Mouse (Mus musculus): ENCODE data around the gene Sema6c. TPM values are rescaled to one million over a fixed set of nuclear protein-coding genes. Genes with fewer than 3 reads are reported as not detected.

Gene Sema6c
- polyA plus RNA-seq, 1 experiment from 2014 or later: 5.8 TPM

DNA sequence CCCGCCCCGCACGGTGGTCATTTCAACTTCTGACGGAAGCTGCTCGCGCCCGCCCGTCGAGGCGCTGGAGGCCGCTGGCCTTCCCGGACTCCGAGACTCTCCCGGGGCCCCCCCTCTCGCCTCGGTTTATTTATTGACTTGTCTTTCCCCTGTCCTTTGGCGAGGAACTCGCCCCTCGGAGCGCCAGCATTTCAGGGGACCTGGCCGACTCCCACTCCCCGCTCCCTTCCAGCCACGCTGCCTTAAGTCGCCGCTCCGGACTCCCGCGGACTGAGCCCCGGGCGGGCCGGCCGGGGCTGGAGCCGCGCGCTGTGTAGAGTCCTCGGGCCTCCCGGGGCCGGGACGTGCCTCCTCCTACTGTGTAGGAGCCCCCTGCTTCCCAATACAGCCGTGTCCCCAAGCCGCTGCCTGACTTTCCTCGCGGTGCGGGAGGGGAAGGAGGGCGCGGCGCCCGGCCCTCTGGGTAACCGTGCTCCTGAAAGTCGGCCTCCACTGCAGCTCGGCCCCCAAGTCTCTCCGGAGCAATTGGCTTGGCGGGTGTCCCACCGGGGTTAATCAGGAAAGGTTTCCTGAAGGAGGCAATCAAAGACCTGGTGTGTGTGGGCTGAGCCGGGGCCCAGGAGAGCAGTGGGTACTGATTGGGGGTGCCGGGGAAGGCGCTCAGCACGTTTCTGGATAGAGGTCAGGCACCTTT, 13.1 kb downstream of the Sema6c start:
- H3K4me3 ChIP-seq (ENCODE audit: low read length): peak overlapping the region; percentile 41
- peak overlapping the region; percentile 64 for H3K9ac ChIP-seq (ENCODE audit: low read depth, low read length)
- peaks cover 11% of the 10 kb centered on the region; the same call in 1 of the 2 replicates for H3K4me1 ChIP-seq (ENCODE audit: control insufficient read depth, insufficient read depth, low read length)
- peaks cover 33% of the 10 kb centered on the region for H3K36me3 ChIP-seq (ENCODE audit: control insufficient read depth, insufficient read depth, low read length)
- peaks cover 29% of the 10 kb centered on the region for H3K27me3 ChIP-seq (ENCODE audit: control insufficient read depth, insufficient read depth, low read length)
- 2% methylated on average over 57 of the region's 58 CpGs for WGBS
- peak; percentile 48; the same call in 1 of the 2 replicates for ATAC-seq (ENCODE audit: low FRiP score, low TSS enrichment)
- H3K27ac ChIP-seq (ENCODE audit: low read depth, low read length): no peak overlapping the region
- no peaks in the 10 kb centered on the region for H3K9me3 ChIP-seq (ENCODE audit: control insufficient read depth, low read length)
- peak overlapping the region; percentile 60 for H3K4me2 ChIP-seq (replicated peaks; ENCODE audit: low read depth, low read length)

GRCm38 (mm10) chr3:95174011-95174592, 13.8 kb downstream of the Sema6c start:
- peaks cover 29% of the 10 kb centered on the region for H3K27me3 ChIP-seq (ENCODE audit: control insufficient read depth, insufficient read depth, low read length)
- no peak overlapping the region for H3K27ac ChIP-seq (ENCODE audit: low read depth, low read length)
- H3K4me1 ChIP-seq (ENCODE audit: control insufficient read depth, insufficient read depth, low read length): peaks cover 11% of the 10 kb centered on the region; the same call in 1 of the 2 replicates
- peaks cover 28% of the 10 kb centered on the region for H3K36me3 ChIP-seq (ENCODE audit: control insufficient read depth, insufficient read depth, low read length)
- peak; percentile 35 for ATAC-seq (ENCODE audit: low FRiP score, low TSS enrichment)
- 2% methylated on average over 16 of the region's 16 CpGs for WGBS
- peak overlapping the region; percentile 41; the same call in 1 of the 2 replicates for H3K4me3 ChIP-seq (ENCODE audit: low read length)
- H3K9ac ChIP-seq (ENCODE audit: low read depth, low read length): no peak overlapping the region
- no peaks in the 10 kb centered on the region for H3K9me3 ChIP-seq (ENCODE audit: control insufficient read depth, low read length)
- H3K4me2 ChIP-seq (replicated peaks; ENCODE audit: low read depth, low read length): peak overlapping the region; percentile 60

GRCm38 (mm10) chr3:95176500-95176899, 16.2 kb downstream of the Sema6c start:
- no peak for ATAC-seq (ENCODE audit: low FRiP score, low TSS enrichment)

GRCm38 (mm10) chr3:95177583-95177982, 17.3 kb downstream of the Sema6c start:
- H3K27ac ChIP-seq (ENCODE audit: low read depth, low read length): no peak overlapping the region
- WGBS: 58% methylated on average over 6 of the region's 6 CpGs
- H3K9ac ChIP-seq (ENCODE audit: low read depth, low read length): no peak overlapping the region
- no peak overlapping the region for H3K4me2 ChIP-seq (replicated peaks; ENCODE audit: low read depth, low read length)
- no peak overlapping the region for H3K4me3 ChIP-seq (ENCODE audit: low read length)
- ATAC-seq (ENCODE audit: low FRiP score, low TSS enrichment): no peak
- no peaks in the 10 kb centered on the region for H3K9me3 ChIP-seq (ENCODE audit: control insufficient read depth, low read length)
- no peaks in the 10 kb centered on the region for H3K36me3 ChIP-seq (ENCODE audit: control insufficient read depth, insufficient read depth, low read length)
- H3K27me3 ChIP-seq (ENCODE audit: control insufficient read depth, insufficient read depth, low read length): peaks cover 16% of the 10 kb centered on the region
- peaks cover 11% of the 10 kb centered on the region; the same call in 1 of the 2 replicates for H3K4me1 ChIP-seq (ENCODE audit: control insufficient read depth, insufficient read depth, low read length)

More at GRCm38 (mm10) chr3:95176500-95176899, 16.2 kb downstream of the Sema6c start:
- H3K9ac ChIP-seq (ENCODE audit: low read depth, low read length): no peak overlapping the region
- H3K4me2 ChIP-seq (replicated peaks; ENCODE audit: low read depth, low read length): no peak overlapping the region
- H3K36me3 ChIP-seq (ENCODE audit: control insufficient read depth, insufficient read depth, low read length): peaks cover 5% of the 10 kb centered on the region; the same call in 1 of the 2 replicates
- 70% methylated on average over 3 of the region's 3 CpGs for WGBS
- H3K4me1 ChIP-seq (ENCODE audit: control insufficient read depth, insufficient read depth, low read length): peaks cover 11% of the 10 kb centered on the region; the same call in 1 of the 2 replicates
- no peaks in the 10 kb centered on the region for H3K9me3 ChIP-seq (ENCODE audit: control insufficient read depth, low read length)
- H3K4me3 ChIP-seq (ENCODE audit: low read length): no peak overlapping the region
- no peak overlapping the region for H3K27ac ChIP-seq (ENCODE audit: low read depth, low read length)
- peaks cover 26% of the 10 kb centered on the region for H3K27me3 ChIP-seq (ENCODE audit: control insufficient read depth, insufficient read depth, low read length)

- Histone ChIP-seq H3K27ac (ENCODE audit: low read depth, low read length) (no peak overlapping the region), H3K9me3 (ENCODE audit: control insufficient read depth, low read length) (no peaks in the 10 kb centered on the region), H3K36me3 (ENCODE audit: control insufficient read depth, insufficient read depth, low read length) (peaks cover 6% of the 10 kb centered on the region; the same call in 1 of the 2 replicates), H3K4me3 (ENCODE audit: low read length) (no peak overlapping the region), H3K27me3 (ENCODE audit: control insufficient read depth, insufficient read depth, low read length) (peaks cover 2% of the 10 kb centered on the region), H3K4me1 (ENCODE audit: control insufficient read depth, insufficient read depth, low read length) (0 out of 2 replicates have a peak, but pooled peaks cover 2% of the 10 kb centered on the region), H3K9ac (ENCODE audit: low read depth, low read length) (no peak overlapping the region), H3K4me2 (replicated peaks; ENCODE audit: low read depth, low read length) (no peak overlapping the region)
- ATAC-seq (ENCODE audit: low FRiP score, low TSS enrichment): no peak
- WGBS: 89% methylated on average over 5 of the region's 5 CpGs
These were observed 18.7 kb downstream of the Sema6c start for GRCm38 (mm10) chr3:95178948-95179347.

GRCm38 (mm10) chr3:95179890-95180289, 19.6 kb downstream of the Sema6c start:
- no peaks in the 10 kb centered on the region for H3K27me3 ChIP-seq (ENCODE audit: control insufficient read depth, insufficient read depth, low read length)
- no peaks in the 10 kb centered on the region for H3K9me3 ChIP-seq (ENCODE audit: control insufficient read depth, low read length)
- H3K4me3 ChIP-seq (ENCODE audit: low read length): no peak overlapping the region
- H3K4me2 ChIP-seq (replicated peaks; ENCODE audit: low read depth, low read length): no peak overlapping the region
- H3K9ac ChIP-seq (ENCODE audit: low read depth, low read length): no peak overlapping the region
- no peak overlapping the region for H3K27ac ChIP-seq (ENCODE audit: low read depth, low read length)
- no peaks in the 10 kb centered on the region for H3K4me1 ChIP-seq (ENCODE audit: control insufficient read depth, insufficient read depth, low read length)
- no peak for ATAC-seq (ENCODE audit: low FRiP score, low TSS enrichment)
- peaks cover 15% of the 10 kb centered on the region for H3K36me3 ChIP-seq (ENCODE audit: control insufficient read depth, insufficient read depth, low read length)
- 58% methylated on average over 3 of the region's 3 CpGs for WGBS

DNA sequence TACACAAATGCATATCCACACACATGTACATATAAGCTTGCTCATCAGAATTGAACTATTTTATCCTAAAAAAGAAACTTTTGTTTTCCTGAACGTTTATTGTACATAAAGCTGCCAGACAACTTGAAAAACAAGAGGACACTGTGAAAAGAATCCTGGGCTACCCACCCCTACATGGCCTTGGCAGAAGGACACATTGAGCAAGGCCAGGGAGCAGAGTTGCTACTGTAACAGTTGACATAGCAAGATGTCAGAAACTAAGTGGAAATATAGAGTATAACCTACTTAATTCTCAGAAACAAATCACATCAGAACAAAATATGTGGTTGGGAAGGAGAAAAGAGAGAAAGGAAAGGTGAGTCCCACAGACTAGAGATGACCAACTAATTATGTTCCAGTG, 21.6 kb downstream of the Sema6c start:
- no peak overlapping the region for H3K4me2 ChIP-seq (replicated peaks; ENCODE audit: low read depth, low read length)
- H3K9me3 ChIP-seq (ENCODE audit: control insufficient read depth, low read length): no peaks in the 10 kb centered on the region
- ATAC-seq (ENCODE audit: low FRiP score, low TSS enrichment): no peak
- H3K4me1 ChIP-seq (ENCODE audit: control insufficient read depth, insufficient read depth, low read length): no peaks in the 10 kb centered on the region
- H3K27me3 ChIP-seq (ENCODE audit: control insufficient read depth, insufficient read depth, low read length): no peaks in the 10 kb centered on the region
- no peak overlapping the region for H3K9ac ChIP-seq (ENCODE audit: low read depth, low read length)
- WGBS: 70% methylated on average over 1 of the region's 1 CpGs
- H3K36me3 ChIP-seq (ENCODE audit: control insufficient read depth, insufficient read depth, low read length): peaks cover 33% of the 10 kb centered on the region
- no peak overlapping the region for H3K27ac ChIP-seq (ENCODE audit: low read depth, low read length)
- H3K4me3 ChIP-seq (ENCODE audit: low read length): no peak overlapping the region

DNA sequence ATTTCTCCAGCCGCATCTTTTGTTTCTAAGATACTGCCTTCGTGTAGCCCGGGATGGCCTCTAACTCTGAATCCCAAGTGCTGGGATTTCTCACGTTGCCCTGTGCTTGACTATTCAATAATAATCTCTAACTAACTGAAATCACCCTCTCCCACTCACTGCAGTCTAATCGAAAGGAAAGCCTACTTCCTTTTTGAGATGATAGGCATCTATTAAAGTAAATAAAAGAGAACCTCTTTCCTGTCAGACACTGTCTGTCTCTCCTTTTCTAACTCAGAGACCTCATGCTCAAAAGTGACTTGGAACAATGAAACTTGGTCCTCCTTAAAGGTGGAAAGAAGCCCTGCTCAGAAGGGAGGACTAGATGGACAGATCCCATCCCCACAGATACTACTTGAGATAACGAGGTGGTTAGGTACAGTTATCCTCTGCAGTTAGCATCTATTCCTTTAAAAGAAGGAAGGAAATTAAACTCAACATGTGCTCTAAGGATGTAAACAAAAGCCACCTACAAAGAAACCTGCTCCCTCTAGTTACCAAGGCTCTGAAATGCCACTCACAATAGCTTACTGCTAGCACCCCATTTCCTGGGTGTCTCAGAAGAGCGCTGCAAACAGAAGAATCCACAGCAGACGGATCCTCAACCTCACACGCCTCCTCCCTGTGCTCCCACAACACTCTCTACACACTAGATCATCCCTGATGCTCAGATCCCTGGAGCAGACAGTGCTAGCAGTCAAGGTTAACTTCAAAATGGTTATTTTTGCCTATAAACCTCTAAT, 24.7 kb downstream of the Sema6c start:
- no peak for ATAC-seq (ENCODE audit: low FRiP score, low TSS enrichment)
- H3K9me3 ChIP-seq (ENCODE audit: control insufficient read depth, low read length): no peaks in the 10 kb centered on the region
- no peak overlapping the region for H3K4me3 ChIP-seq (ENCODE audit: low read length)
- no peak overlapping the region for H3K9ac ChIP-seq (ENCODE audit: low read depth, low read length)
- no peaks in the 10 kb centered on the region for H3K4me1 ChIP-seq (ENCODE audit: control insufficient read depth, insufficient read depth, low read length)
- no peak overlapping the region for H3K4me2 ChIP-seq (replicated peaks; ENCODE audit: low read depth, low read length)
- peaks cover 62% of the 10 kb centered on the region for H3K36me3 ChIP-seq (ENCODE audit: control insufficient read depth, insufficient read depth, low read length)
- no peak overlapping the region for H3K27ac ChIP-seq (ENCODE audit: low read depth, low read length)
- 93% methylated on average over 9 of the region's 9 CpGs for WGBS
- no peaks in the 10 kb centered on the region for H3K27me3 ChIP-seq (ENCODE audit: control insufficient read depth, insufficient read depth, low read length)

Data from kidney, embryonic 14.5 days (tissue).